Mouse (Mus musculus) liver, adult 2 months (tissue): ENCODE results near the gene Bbs9. TPM values are rescaled to one million over a fixed set of nuclear protein-coding genes. Genes with fewer than 3 reads are reported as not detected.

Experiments
- DNase-seq: peaks from one replicate; pipeline ENCODE4 v3.0.0-alpha.2; 2011; ENCODE audit warnings: low read depth, low spot score; ENCODE audit errors: extremely low read depth
- H3K27ac ChIP-seq: fragments of 200-500 bp; replicated peaks from 2 replicates; pipeline ENCODE4 v1.5.1; 2012; ENCODE audit warnings: low read depth, mild to moderate bottlenecking, control low read depth, inconsistent platforms, low read length; ENCODE audit not compliant: insufficient read depth
- H3K27me3 ChIP-seq: fragments of 200-500 bp; 2 replicates; pipeline ENCODE4 v1.6.1; 2012; ENCODE audit warnings: mild to moderate bottlenecking, moderate library complexity, low read length, inconsistent platforms; ENCODE audit not compliant: control insufficient read depth, insufficient read depth
- H3K36me3 ChIP-seq: fragments of 200-500 bp; 2 replicates; pipeline ENCODE4 v1.6.1; 2012; ENCODE audit warnings: low read length, inconsistent platforms; ENCODE audit not compliant: control insufficient read depth, insufficient read depth
- H3K4me1 ChIP-seq: fragments of 200-500 bp; 2 replicates; pipeline ENCODE4 v1.6.1; 2011; ENCODE audit warnings: low read length; ENCODE audit not compliant: control insufficient read depth, insufficient read depth
- H3K4me3 ChIP-seq: fragments of 200-500 bp; 2 replicates; pipeline ENCODE4 v1.5.1; 2011; ENCODE audit warnings: low read depth, mild to moderate bottlenecking, control low read depth, low read length, moderate library complexity; ENCODE audit not compliant: insufficient read depth
- H3K79me2 ChIP-seq: fragments of 200-500 bp; 2 replicates; pipeline ENCODE4 v1.6.1; 2012; ENCODE audit warnings: inconsistent platforms, mild to moderate bottlenecking, low read length, moderate library complexity; ENCODE audit not compliant: control insufficient read depth, insufficient read depth
- H3K9ac ChIP-seq: fragments of 200-500 bp; 2 replicates; pipeline ENCODE4 v1.6.1; 2012; ENCODE audit warnings: low read depth, mild to moderate bottlenecking, control low read depth, inconsistent platforms, low read length
- CTCF ChIP-seq: fragments of 200-500 bp; IDR thresholded peaks from 2 replicates; pipeline ENCODE4 v1.5.1; 2011; ENCODE audit warnings: low read depth, low read length, control low read depth
- POLR2A ChIP-seq: fragments of 200-500 bp; IDR thresholded peaks from 2 replicates; pipeline ENCODE4 v1.6.1; 2011; ENCODE audit warnings: low read length, control low read depth; ENCODE audit not compliant: insufficient read depth; ENCODE audit errors: extremely low read depth
- WGBS: fragments of 180-500 bp; shearing (Covaris S2); methylation state at CpG from one replicate; pipeline ENCODE4 v1.1.7; 2018; 5-methylcytosine and 5-hydroxymethylcytosine counted together
- polyA plus RNA-seq: library from polyadenylated mRNA; depleted of rRNA; stranded (reverse); fragments of >200 nt; gene quantifications from 2 replicates; pipeline ENCODE4 v1.2.3, GENCODE M21; 2012
- total RNA-seq: library from RNA; depleted of rRNA; stranded (reverse); fragments of >200 nt; gene quantifications from 2 replicates; pipeline ENCODE4 v1.2.3, GENCODE M21; 2014

Bbs9 gene
- total and polyA plus RNA-seq, 2 experiments = 3.3 to 8.0 TPM

DNA sequence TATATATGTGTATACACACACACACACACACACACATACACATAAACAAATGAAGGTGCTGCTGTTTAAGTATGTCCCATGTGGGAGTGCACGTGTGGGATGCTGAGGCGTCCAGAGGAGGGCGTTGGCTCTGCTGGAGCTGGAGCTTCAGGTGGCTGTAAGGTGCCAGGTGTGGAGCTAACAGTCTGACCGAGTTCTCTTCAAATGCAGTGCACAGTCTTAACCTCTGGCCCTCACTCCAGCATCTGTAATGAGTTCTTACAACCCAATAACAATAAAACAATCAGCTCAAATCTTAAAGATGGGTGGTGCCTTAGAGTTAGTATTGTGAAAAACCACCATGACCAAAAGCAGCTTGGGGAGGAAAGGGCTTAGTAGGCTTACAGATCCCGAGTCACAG lies 56.6 kb downstream of the Bbs9 start:
- Histone ChIP-seq H3K27me3 (no peaks in the 10 kb centered on the region), H3K79me2 (no peaks in the 10 kb centered on the region), H3K9ac (no peak overlapping the region), H3K4me3 (no peak overlapping the region), H3K36me3 (no peaks in the 10 kb centered on the region), H3K4me1 (no peaks in the 10 kb centered on the region), H3K27ac (no peak overlapping the region)
- TF ChIP-seq POLR2A (no peak), CTCF (no peak)
- no peak for DNase-seq
- 90% methylated on average over 5 of the region's 5 CpGs for WGBS

- no peaks in the 10 kb centered on the region for H3K79me2 ChIP-seq
- H3K36me3 ChIP-seq = no peaks in the 10 kb centered on the region
- H3K4me1 ChIP-seq = no peaks in the 10 kb centered on the region
- no peak overlapping the region for H3K4me3 ChIP-seq
- no peak overlapping the region for H3K27ac ChIP-seq
- WGBS = 62% methylated on average over 9 of the region's 9 CpGs
- no peaks in the 10 kb centered on the region for H3K27me3 ChIP-seq
- TF ChIP-seq CTCF (0 out of 2 replicates have a peak, but pooled peaks have one; percentile 10), POLR2A (no peak)
- peak; percentile 8 for DNase-seq
- H3K9ac ChIP-seq = no peak overlapping the region
These were observed 57.4 kb downstream of the Bbs9 start for GRCm38 (mm10) chr9:22532810-22533447.

DNA sequence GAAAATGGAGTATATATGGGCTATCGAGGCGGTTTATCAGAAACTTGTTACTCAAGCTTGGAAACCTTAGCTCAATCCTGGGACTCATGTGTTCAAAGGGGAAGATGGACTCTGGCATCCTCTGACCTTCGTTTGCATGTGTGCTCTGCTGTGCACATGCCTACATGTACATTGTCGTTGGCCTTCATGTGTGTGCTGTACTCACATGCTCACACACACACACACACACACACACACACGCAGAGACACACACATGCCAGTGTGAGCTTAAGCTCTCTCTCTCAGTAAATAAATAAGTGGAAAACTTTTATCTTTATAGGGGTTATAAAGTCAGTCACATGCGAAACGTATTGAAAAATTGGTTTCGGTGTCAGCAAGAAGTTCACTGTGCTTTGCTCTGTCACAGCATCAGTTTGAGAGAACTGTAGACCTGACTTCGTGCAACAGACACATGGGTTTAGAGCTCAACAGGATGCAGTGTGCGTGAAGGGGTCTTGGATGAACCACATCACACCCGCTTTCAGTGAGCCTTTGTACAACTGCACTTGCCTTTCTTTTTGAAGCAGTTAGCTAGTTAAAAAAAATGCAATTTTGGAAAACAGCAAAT lies 62.4 kb downstream of the Bbs9 start:
- no peaks in the 10 kb centered on the region for H3K4me1 ChIP-seq
- no peaks in the 10 kb centered on the region for H3K27me3 ChIP-seq
- no peaks in the 10 kb centered on the region for H3K79me2 ChIP-seq
- H3K27ac ChIP-seq = no peak overlapping the region
- no peak overlapping the region for H3K4me3 ChIP-seq
- TF ChIP-seq POLR2A (no peak), CTCF (no peak)
- no peaks in the 10 kb centered on the region for H3K36me3 ChIP-seq
- DNase-seq = no peak
- 92% methylated on average over 11 of the region's 11 CpGs for WGBS
- no peak overlapping the region for H3K9ac ChIP-seq

DNA sequence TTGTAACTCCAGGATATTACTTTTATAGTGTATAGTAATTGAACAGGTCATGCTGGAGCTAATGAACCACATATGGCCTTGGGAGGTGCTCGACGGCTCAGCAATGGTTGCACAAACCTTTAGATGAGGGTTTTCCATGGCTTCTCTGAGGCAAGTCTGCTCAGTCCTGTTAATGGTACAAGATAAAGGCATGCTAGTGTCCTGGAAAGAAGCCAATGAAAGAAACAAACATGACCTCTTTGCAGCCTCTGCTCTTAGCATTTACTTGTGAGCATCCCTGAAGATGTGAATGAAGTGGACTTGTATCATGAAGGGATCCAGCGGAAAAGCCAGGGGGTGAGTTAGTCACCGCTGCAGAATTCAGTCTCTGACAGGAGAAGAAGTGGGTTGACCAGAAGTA lies 64.0 kb downstream of the Bbs9 start:
- H3K79me2 ChIP-seq = no peaks in the 10 kb centered on the region
- no peak overlapping the region for H3K27ac ChIP-seq
- H3K27me3 ChIP-seq = no peaks in the 10 kb centered on the region
- TF ChIP-seq CTCF (no peak), POLR2A (no peak)
- 80% methylated on average over 4 of the region's 4 CpGs for WGBS
- H3K4me1 ChIP-seq = no peaks in the 10 kb centered on the region
- no peak overlapping the region for H3K4me3 ChIP-seq
- no peak overlapping the region for H3K9ac ChIP-seq
- H3K36me3 ChIP-seq = no peaks in the 10 kb centered on the region
- DNase-seq = peak; percentile 19

DNA sequence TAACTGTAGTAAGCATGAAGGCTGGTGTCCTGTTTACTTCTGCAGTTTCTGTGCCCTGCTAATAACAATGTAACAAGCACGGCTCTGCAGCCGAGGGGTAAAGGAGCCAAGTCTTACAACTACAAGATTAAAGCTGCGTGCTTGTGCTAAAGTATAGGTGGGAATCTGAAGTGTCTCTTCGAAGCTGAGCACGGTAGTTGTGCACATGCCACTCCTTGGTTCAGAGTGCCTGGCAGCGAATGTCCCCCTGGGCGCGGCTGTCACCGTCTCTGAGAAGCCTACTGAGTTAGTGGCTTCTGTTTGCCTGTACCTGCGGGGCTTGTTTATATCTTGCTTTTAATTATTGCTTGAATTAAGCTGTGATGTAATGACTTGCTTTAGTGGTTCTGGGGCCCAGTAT lies 65.6 kb downstream of the Bbs9 start:
- 84% methylated on average over 10 of the region's 10 CpGs for WGBS
- no peak overlapping the region for H3K9ac ChIP-seq
- DNase-seq = no peak
- H3K27ac ChIP-seq = no peak overlapping the region
- H3K27me3 ChIP-seq = no peaks in the 10 kb centered on the region
- no peaks in the 10 kb centered on the region for H3K4me1 ChIP-seq
- no peaks in the 10 kb centered on the region for H3K36me3 ChIP-seq
- no peak overlapping the region for H3K4me3 ChIP-seq
- TF ChIP-seq CTCF (no peak), POLR2A (no peak)
- H3K79me2 ChIP-seq = no peaks in the 10 kb centered on the region

DNA sequence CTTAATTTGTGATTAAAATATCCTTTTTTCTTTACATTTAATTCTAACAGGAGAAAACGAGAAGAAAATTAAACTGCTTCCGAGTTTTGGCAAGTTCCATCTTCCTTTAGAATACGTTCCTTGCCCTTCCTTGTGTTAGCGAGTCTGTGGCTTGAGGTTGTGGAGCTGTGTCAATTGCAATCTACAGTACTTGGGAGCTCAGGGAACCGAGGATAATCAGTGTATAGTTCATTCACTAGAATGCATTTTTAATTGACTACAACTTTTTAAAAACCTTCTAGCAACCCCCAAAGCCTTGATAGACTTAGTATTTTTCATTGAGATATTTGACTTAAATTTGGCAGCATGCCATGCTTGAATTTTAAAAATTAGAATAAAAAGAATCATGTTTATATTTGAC lies 68.0 kb downstream of the Bbs9 start:
- WGBS = 89% methylated on average over 5 of the region's 5 CpGs
- H3K27ac ChIP-seq = no peak overlapping the region
- no peaks in the 10 kb centered on the region for H3K79me2 ChIP-seq

More for the DNA sequence above, 68.0 kb downstream of the Bbs9 start:
- H3K27me3 ChIP-seq = no peaks in the 10 kb centered on the region
- no peak overlapping the region for H3K4me3 ChIP-seq
- no peak for TF ChIP-seq POLR2A
- no peak for TF ChIP-seq CTCF
- no peak for DNase-seq
- H3K4me1 ChIP-seq = no peaks in the 10 kb centered on the region
- no peaks in the 10 kb centered on the region for H3K36me3 ChIP-seq
- no peak overlapping the region for H3K9ac ChIP-seq
